Mouse (Mus musculus): Measurements from ENCODE around the gene Gm17571.

Gene Gm17571

DNA sequence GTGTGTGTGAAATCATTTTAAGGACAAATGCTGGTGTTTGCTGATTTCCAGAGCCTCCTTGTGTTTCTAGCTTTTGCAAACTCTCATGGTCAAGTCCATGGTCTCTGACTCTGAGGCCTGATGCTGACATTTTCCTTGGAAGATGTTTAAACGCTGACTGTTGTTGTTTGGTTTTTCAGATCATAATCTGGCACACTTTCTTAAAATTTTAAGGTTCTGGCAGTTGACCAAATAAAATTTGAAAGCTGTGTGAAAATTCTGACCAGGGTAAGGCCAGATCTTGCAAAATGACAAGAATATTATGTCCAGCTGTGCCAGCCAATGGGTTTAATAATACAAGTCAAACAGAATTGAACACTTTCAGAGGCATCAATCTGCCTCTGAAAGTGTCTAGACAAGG lies 8.7 kb upstream of the Gm17571 start:
- DNase-seq (ENCODE audit: low read depth, low spot score), result no peak

DNA sequence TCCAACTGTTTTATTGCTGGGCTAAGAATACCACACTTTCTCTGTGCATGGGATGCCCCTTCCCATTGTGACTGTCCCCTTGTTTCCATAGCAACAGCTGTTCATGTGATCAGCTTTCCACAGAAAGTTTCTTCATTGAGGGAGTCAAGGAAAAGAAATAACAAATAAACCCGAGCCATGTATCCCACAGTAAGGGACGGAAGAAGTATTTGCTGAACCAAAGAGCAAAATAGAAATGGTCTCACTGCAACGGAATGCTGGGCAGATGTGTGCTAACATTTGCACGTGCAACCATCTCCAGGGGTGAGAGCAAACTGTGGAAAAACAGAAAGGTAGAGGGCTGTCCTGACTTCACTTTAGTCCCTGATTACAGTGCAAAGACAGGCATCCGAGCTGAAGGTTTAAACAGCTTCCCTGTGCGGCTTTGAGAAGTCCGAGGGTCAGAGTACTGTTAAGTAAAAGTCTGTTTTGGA lies 8.1 kb upstream of the Gm17571 start:
- no peak for DNase-seq (ENCODE audit: low read depth, low spot score)

DNA sequence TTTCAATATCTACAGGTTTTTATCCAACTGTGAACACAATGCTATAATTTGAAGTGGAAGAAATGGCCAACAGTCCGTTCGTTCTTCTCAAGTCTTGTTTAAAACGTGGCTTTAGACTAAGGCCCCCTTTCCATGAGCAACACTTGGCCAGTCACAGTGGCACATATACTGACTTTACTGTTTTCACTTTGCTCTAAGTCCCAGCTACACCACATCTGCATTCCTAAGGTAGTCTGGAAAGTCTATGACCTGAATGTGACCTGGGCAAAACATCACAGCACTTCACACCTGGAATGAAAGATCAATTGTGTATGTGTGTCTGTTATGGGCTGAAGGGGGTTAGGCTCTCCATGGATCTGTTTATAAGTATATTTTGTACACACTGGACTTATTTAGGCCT lies 2.2 kb upstream of the Gm17571 start:
- DNase-seq (ENCODE audit: low read depth, low spot score), result no peak

GRCm38 (mm10) chr9:13446236-13446635 lies 317 bp downstream of the Gm17571 start:
- DNase-seq (ENCODE audit: low read depth, low spot score), result no peak

- DNase-seq (ENCODE audit: low read depth, low spot score), result no peak
Observed at GRCm38 (mm10) chr9:13443484-13444211, 2.9 kb downstream of the Gm17571 start.

DNA sequence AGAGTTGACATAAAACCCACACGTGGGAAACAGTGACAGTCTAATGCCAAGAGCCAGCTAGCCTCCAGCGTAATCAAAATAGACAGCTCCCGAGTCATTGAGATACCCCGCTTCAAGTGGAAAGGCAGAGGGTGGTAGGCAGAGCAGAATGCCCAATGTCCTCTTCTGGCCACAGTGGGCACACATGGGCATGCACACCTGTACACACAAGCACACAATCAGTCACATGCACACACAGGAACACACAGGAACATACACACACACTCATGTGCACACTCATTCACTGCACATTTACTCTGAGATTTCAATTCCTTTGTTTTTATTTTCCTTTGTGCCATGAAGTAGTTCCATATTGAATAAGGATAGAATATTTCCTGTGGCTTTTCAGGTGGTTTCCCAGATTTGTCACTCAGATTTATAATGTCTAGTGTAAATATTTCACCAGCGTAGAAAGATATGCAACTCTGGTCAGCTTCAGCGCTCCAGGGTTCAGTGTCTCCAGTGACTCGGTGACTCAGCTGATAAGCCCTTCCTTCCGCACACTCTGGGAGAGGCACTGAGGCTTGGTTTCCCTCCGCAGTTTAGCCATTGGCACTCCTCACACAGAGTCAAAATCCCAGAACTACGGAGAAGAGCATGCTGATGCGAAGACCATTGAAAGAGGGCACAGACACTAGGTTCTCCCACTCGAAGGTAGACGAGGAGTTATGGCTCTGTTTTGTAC lies 4.4 kb downstream of the Gm17571 start:
- DNase-seq (ENCODE audit: low read depth, low spot score), result no peak

- DNase-seq (ENCODE audit: low read depth, low spot score), result no peak
Observed at GRCm38 (mm10) chr9:13440911-13441310, 5.6 kb downstream of the Gm17571 start.

DNA sequence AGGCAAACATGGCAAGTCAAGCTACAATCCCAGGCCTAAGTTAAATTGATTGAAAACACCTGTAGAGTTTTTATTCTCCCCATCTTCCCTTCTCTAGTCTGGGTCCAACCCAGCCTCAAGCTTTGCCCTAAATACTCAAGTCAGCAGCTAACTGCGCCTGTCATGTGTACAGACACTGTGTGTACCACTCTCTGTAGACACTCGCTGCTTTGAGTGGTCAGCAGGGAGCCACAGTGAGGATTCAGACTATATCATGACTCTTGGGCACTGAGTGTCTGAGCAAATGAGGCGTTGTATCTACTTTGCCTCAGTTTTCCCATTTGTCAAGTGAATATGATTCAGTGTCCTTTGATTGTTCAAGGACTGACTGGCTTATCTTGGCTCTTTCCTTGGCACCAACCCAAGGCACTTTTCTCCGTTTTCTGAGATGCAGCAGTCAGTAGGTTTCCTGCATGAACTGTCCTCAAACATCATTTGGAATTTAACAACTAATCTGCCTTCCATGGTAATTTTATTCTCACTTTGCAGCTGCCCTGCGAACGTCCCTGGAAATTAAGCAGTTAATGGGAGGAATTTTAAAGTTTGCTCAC lies 13.0 kb downstream of the Gm17571 start:
- DNase-seq (ENCODE audit: low read depth, low spot score), result no peak

GRCm38 (mm10) chr9:13431646-13432045 lies 14.9 kb downstream of the Gm17571 start:
- no peak for DNase-seq (ENCODE audit: low read depth, low spot score)

GRCm38 (mm10) chr9:13430744-13431143 lies 15.8 kb downstream of the Gm17571 start:
- no peak for DNase-seq (ENCODE audit: low read depth, low spot score)

DNA sequence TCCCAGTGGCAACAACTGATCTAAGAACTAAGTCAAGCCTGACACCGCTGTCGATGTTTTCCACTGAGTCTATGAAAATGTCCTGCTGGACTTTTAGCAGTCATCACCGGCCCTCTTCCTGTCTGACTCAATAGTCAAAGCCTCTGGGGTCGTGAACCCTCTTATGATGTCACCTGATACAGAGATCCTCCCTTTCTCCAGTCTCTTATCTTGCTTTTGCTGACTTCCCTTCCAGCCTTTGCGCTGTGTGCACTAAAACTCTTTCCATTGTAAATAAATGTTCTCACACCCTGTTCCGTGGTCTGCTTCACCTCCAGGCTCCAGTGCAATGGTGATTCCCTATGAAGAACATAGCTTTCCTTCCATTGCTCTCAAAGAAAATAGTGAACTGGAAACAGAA lies 16.3 kb downstream of the Gm17571 start:
- DNase-seq (ENCODE audit: low read depth, low spot score), result no peak

GRCm38 (mm10) chr9:13429477-13430125 lies 17.0 kb downstream of the Gm17571 start:
- no peak for DNase-seq (ENCODE audit: low read depth, low spot score)

DNA sequence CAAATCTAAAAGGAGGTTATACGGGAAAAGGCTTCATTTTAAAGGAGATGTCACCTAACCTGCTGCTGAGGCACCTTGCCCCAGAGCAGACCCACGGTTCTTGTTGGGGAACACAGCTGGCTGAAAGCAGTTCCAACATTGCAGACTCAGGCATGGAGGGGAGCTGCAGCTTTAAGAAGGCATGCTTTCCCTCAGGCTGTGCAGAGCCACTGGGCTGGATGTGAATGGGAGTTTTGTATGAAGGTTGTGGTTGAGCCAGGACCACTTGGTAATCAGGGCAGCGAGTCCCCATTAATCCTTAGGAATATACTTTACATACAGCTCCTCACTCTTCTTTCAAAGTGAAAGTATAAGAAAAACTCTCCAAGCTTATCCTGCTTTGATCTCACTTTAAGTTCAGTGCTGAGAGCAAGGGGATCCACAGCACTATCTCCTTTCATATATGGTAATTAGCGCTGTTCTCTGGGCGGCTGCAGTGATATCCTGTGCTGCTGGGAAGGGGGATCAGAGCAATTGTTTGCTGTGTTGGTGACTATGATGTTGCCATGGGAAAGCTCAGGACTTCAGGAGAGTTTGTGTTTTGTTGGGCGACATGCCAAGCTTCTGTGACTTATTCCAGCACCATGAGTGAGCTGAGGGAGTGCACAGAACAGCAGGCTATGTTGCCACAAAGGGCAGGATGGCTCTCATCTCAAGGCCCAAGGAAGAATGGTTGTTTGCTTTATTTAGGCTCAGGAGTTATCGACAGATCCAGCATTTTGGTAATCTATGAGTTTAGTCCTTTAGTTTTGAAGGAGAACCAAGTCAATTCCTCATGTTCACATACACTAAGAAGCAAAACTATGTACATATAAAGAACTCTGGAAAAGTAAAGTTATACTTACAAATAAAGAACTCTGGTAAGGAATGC lies 21.3 kb downstream of the Gm17571 start:
- no peak for DNase-seq (ENCODE audit: low read depth, low spot score)

- DNase-seq (ENCODE audit: low read depth, low spot score), result no peak
Observed at GRCm38 (mm10) chr9:13414230-13414766, 32.3 kb downstream of the Gm17571 start.
